Mouse (Mus musculus): ENCODE data around the gene Olfr912. TPM values are rescaled to one million over a fixed set of nuclear protein-coding genes. Genes with fewer than 3 reads are reported as not detected.

Gene Olfr912
- total RNA-seq (2015) (not detected in 2 replicates), total RNA-seq (2017) (not detected in 2 replicates)

DNA sequence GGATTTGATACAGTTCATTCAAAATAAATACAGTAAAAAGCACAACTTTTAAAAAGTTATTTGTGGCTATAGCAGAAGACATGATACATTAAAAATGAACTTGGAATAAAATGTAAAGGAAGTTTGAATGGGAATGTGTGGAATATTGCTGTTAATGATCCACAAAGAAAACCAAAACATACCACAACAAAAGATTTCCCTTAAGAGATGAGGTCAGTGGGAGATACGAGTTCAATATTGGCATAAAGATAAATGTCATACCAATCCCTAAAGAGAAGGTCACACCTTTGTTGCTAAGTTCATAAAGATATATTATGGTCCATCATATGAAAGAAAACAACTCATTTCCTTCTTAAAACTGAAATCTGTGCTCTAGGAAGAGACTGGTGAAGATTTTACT, at the start of gene Olfr912:
Gene Olfr912 (plus strand): TSS at position 301 of the 400 bp plus-strand sequence.
- ATAC-seq (ENCODE audit: poor library complexity, severe bottlenecking): no peak

DNA sequence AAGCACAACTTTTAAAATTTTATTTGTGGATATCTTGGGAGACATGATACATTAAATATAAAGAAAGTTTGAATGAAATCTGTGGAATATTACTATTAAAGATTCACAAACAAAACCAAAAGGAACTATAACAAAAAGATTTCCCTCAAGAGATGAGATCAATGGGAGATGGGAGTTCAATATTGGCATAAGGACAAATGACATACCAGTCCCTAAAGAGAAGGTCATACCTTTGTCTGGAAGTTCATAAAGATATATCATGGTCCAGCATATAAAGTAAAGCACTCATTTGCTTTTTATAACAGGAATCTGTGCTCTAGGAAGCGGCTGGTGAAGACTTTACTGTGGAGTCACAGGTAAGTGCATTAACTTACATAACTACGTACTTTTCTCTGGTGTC, 42.4 kb upstream of the Olfr912 start, which contains the start of gene Olfr910:
Gene Olfr910 (plus strand): TSS at position 301 of the 400 bp plus-strand sequence.
- no peak for ATAC-seq (ENCODE audit: poor library complexity, severe bottlenecking)

DNA sequence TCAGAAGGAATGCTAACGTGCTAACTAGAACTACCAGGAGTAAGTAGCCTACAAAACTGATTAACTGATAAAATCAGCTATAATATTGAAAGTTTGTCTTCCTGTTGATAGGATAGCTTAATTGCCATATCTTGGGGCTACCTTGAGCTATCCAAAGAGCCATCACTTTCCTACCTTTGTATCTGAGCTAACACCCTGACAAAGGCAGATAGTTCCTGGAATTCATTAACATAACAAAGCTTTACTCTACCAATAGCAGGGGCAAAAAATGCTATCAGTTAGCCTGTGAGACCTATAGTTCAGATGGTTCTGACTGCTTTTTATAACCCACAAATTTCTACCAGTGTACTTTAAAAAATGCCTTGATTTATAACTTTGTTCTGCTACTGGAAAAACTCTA, 11.1 kb downstream of the Olfr912 start:
- no peak for ATAC-seq (ENCODE audit: poor library complexity, severe bottlenecking)

DNA sequence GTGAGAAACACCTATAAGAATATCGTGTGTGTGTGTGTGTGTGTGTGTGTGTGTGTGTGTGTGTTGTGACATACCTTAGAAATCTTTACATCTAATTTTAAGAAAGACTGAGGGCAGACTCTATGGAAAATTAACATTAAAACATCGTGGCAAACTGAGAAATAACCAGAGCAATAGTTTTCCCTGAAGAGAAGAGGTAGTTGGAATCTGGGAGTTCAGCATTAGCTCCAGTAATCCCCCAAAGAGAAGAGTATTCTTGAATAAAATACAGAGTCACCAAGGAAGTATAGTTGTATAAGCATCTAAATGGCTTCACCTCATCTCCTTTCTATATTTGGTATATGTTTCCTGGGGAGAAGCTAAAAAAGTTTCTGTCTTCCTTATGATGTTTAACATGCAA, 12.5 kb downstream of the Olfr912 start, which contains the start of gene Olfr913:
Gene Olfr913 (plus strand): TSS at position 301 of the 400 bp plus-strand sequence.
- ATAC-seq (ENCODE audit: poor library complexity, severe bottlenecking): no peak

DNA sequence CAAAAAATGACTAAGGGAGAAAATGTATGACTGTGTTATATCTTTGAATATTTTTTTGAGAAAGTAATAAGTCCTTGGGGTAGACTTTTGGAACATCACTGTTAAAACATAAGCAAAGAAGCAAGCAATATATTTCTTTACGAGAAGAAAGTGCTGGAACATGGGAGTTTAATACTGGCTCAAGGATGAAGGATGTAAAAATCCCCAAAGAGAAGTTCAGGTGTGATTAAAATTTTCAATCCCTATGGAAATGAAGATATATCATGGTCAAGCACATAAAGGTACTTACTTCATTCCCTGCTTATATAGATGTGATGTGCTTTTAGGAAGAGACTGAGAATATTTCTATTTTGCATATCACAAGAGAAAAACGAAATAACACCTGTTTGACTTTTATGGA, 24.8 kb downstream of the Olfr912 start, which contains the start of gene Olfr914:
Gene Olfr914 (plus strand): TSS at position 301 of the 400 bp plus-strand sequence.
- ATAC-seq (ENCODE audit: poor library complexity, severe bottlenecking): no peak

DNA sequence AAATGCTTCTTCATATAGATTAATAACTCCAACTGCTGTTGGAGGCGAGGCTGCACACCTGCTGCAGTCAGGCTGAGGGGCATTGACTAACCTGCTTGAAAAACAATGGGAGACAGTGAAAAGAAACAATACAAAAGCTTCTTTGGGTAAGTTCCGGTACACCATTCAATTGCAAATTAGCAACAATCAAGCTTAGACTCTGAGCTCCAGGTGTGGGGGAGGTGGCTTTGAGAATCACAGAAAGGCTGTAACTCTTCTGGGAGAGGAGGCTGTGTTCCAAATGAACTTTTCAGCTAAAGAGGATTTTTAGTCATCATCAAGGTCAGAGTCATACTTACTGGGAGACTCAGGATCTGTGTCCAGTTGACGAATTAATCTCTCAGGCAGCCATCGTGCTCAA, 52.4 kb downstream of the Olfr912 start:
- no peak for ATAC-seq (ENCODE audit: poor library complexity, severe bottlenecking)

Other genes starting within 250 kb of the Olfr912 start
- gene Olfr898, start 231.8 kb upstream of the Olfr912 start, total RNA-seq (2015): not detected in 2 replicates
- gene Olfr898, start 231.8 kb upstream of the Olfr912 start, total RNA-seq (2017): not detected in 2 replicates
- gene Olfr250, start 213.3 kb upstream of the Olfr912 start, total RNA-seq (2015): not detected in 2 replicates
- not detected in 2 replicates for gene Olfr250, start 213.3 kb upstream of the Olfr912 start, total RNA-seq (2017)
- not detected in 2 replicates for gene Olfr251, start 203.1 kb upstream of the Olfr912 start, total RNA-seq (2015)
- gene Olfr251, start 203.1 kb upstream of the Olfr912 start, total RNA-seq (2017): not detected in 2 replicates
- gene Olfr147, start 178.5 kb upstream of the Olfr912 start, total RNA-seq (2015): not detected in 2 replicates
- not detected in 2 replicates for gene Olfr147, start 178.5 kb upstream of the Olfr912 start, total RNA-seq (2017)
- gene Olfr901, start 150.7 kb upstream of the Olfr912 start, total RNA-seq (2015): not detected in 2 replicates
- gene Olfr901, start 150.7 kb upstream of the Olfr912 start, total RNA-seq (2017): not detected in 2 replicates
- not detected in 2 replicates for gene Olfr902, start 132.5 kb upstream of the Olfr912 start, total RNA-seq (2015)
- gene Olfr902, start 132.5 kb upstream of the Olfr912 start, total RNA-seq (2017): not detected in 2 replicates
- not detected in 2 replicates for gene Olfr904, start 117.0 kb upstream of the Olfr912 start, total RNA-seq (2015)
- gene Olfr904, start 117.0 kb upstream of the Olfr912 start, total RNA-seq (2017): not detected in 2 replicates
- not detected in 2 replicates for gene Olfr905, start 109.1 kb upstream of the Olfr912 start, total RNA-seq (2015)
- gene Olfr905, start 109.1 kb upstream of the Olfr912 start, total RNA-seq (2017): not detected in 2 replicates
- gene Olfr906, start 93.1 kb upstream of the Olfr912 start, total RNA-seq (2015): not detected in 2 replicates
- gene Olfr906, start 93.1 kb upstream of the Olfr912 start, total RNA-seq (2017): not detected in 2 replicates
- not detected in 2 replicates for gene Olfr907, start 84.4 kb upstream of the Olfr912 start, total RNA-seq (2015)
- not detected in 2 replicates for gene Olfr907, start 84.4 kb upstream of the Olfr912 start, total RNA-seq (2017)
- gene Olfr911-ps1, start 58.6 kb upstream of the Olfr912 start, total RNA-seq (2015): not detected in 2 replicates
- gene Olfr911-ps1, start 58.6 kb upstream of the Olfr912 start, total RNA-seq (2017): not detected in 2 replicates
- gene Olfr910, start 42.3 kb upstream of the Olfr912 start, total RNA-seq (2015): not detected in 2 replicates
- gene Olfr910, start 42.3 kb upstream of the Olfr912 start, total RNA-seq (2017): not detected in 2 replicates
- gene Olfr913, start 12.6 kb downstream of the Olfr912 start, total RNA-seq (2015): not detected in 2 replicates
- gene Olfr913, start 12.6 kb downstream of the Olfr912 start, total RNA-seq (2017): not detected in 2 replicates
- not detected in 2 replicates for gene Olfr914, start 24.9 kb downstream of the Olfr912 start, total RNA-seq (2015)
- not detected in 2 replicates for gene Olfr914, start 24.9 kb downstream of the Olfr912 start, total RNA-seq (2017)
- gene Olfr916, start 79.7 kb downstream of the Olfr912 start, total RNA-seq (2015): not detected in 2 replicates
- not detected in 2 replicates for gene Olfr916, start 79.7 kb downstream of the Olfr912 start, total RNA-seq (2017)
- not detected in 2 replicates for gene Olfr917, start 85.7 kb downstream of the Olfr912 start, total RNA-seq (2015)
- not detected in 2 replicates for gene Olfr917, start 85.7 kb downstream of the Olfr912 start, total RNA-seq (2017)
- not detected in 2 replicates for gene Olfr918, start 94.4 kb downstream of the Olfr912 start, total RNA-seq (2015)
- not detected in 2 replicates for gene Olfr918, start 94.4 kb downstream of the Olfr912 start, total RNA-seq (2017)
- not detected in 2 replicates for gene Olfr919, start 123.5 kb downstream of the Olfr912 start, total RNA-seq (2015)
- gene Olfr919, start 123.5 kb downstream of the Olfr912 start, total RNA-seq (2017): not detected in 2 replicates
- 65.7 and 75.8 TPM in 2 replicates for gene Vwa5a, start 138.1 kb downstream of the Olfr912 start, total RNA-seq (2015)
- gene Vwa5a, start 138.1 kb downstream of the Olfr912 start, total RNA-seq (2017): 110 and 111 TPM in 2 replicates
- 0.50 and 0.76 TPM in 2 replicates for gene Olfr920, start 172.1 kb downstream of the Olfr912 start, total RNA-seq (2015)
- gene Olfr920, start 172.1 kb downstream of the Olfr912 start, total RNA-seq (2017): 0.12 and 0.48 TPM in 2 replicates
- not detected in 2 replicates for gene Olfr921, start 192.9 kb downstream of the Olfr912 start, total RNA-seq (2015)
- 0.07 TPM in 1 of 2 replicates, not detected in the other for gene Olfr921, start 192.9 kb downstream of the Olfr912 start, total RNA-seq (2017)
- not detected in 2 replicates for gene Olfr922, start 234.4 kb downstream of the Olfr912 start, total RNA-seq (2015)
- not detected in 2 replicates for gene Olfr922, start 234.4 kb downstream of the Olfr912 start, total RNA-seq (2017)
- gene Olfr923, start 246.4 kb downstream of the Olfr912 start, total RNA-seq (2015): not detected in 2 replicates
- gene Olfr923, start 246.4 kb downstream of the Olfr912 start, total RNA-seq (2017): not detected in 2 replicates

Measured in megakaryocyte, adult 5-6 weeks (primary cell).